Mouse (Mus musculus): ENCODE results near the gene Ovch2. TPM values are rescaled to one million over a fixed set of nuclear protein-coding genes. Genes with fewer than 3 reads are reported as not detected.

Gene Ovch2
- total RNA-seq, 1 experiment, result not detected

- H3K36me3 ChIP-seq (ENCODE audit: control insufficient read depth, insufficient read depth, low read length, poor library complexity, severe bottlenecking), result no peaks in the 10 kb centered on the region; the same call in 1 of the 2 replicates
- no peak overlapping the region for H3K9ac ChIP-seq (ENCODE audit: insufficient read depth, low read depth, low read length, poor library complexity, severe bottlenecking)
- no peak overlapping the region for H3K27ac ChIP-seq (ENCODE audit: insufficient read depth, low read depth, low read length, poor library complexity, severe bottlenecking)
- H3K9me3 ChIP-seq (ENCODE audit: control insufficient read depth, insufficient read depth, low read depth, low read length), result no peaks in the 10 kb centered on the region
- TF ChIP-seq ZNF384 (IDR thresholded peaks at IDR 0.05; ENCODE audit: low read depth, low read length) (no peak), HCFC1 (IDR thresholded peaks at IDR 0.05; ENCODE audit: borderline replicate concordance, insufficient read depth, low read length) (no peak), MAFK (IDR thresholded peaks at IDR 0.05; ENCODE audit: insufficient read depth, low read depth, low read length) (no peak), ZC3H11A (IDR thresholded peaks at IDR 0.05; ENCODE audit: borderline replicate concordance, low read depth, low read length) (no peak), CHD2 (IDR thresholded peaks at IDR 0.05; ENCODE audit: low read depth, low read length) (no peak)
- 0 out of 4 replicates have a peak, but pooled peaks cover 0 to 2% of the 10 kb centered on the region in 2 experiments for H3K4me1 ChIP-seq (ENCODE audit: control insufficient read depth in 2 of 2, insufficient read depth in 2 of 2, low read length in 2 of 2, poor library complexity in 1 of 2)
- no peak overlapping the region for H3K4me3 ChIP-seq (ENCODE audit: insufficient read depth in 1 of 2, low read depth in 1 of 2, low read length in 2 of 2, poor library complexity in 1 of 2, severe bottlenecking in 1 of 2)
- in situ Hi-C loops (cut with MboI; ENCODE audit: low sequenced_read_pairs in 2 of 2, unreplicated experiment in 2 of 2), result loop anchor here in 1 of 2 experiments (25.0 kb wide), 1 partner anchor 533 kb away; the partner anchor contains the start of gene Rbmxl2
- DNase-seq (ENCODE audit: low read depth, low spot score), result no peak
Observed at GRCm38 (mm10) chr7:107745111-107745510, 55.9 kb downstream of the Ovch2 start.

GRCm38 (mm10) chr7:107744454-107744853, 56.6 kb downstream of the Ovch2 start:
- in situ Hi-C loops (cut with MboI; ENCODE audit: low sequenced_read_pairs in 2 of 2, unreplicated experiment in 2 of 2), result loop anchor here in 1 of 2 experiments (25.0 kb wide), 1 partner anchor 532 kb away; the partner anchor contains the start of gene Rbmxl2

GRCm38 (mm10) chr7:107742963-107743465, 58.0 kb downstream of the Ovch2 start:
- TF ChIP-seq ZNF384 (IDR thresholded peaks at IDR 0.05; ENCODE audit: low read depth, low read length) (no peak), MAFK (IDR thresholded peaks at IDR 0.05; ENCODE audit: insufficient read depth, low read depth, low read length) (no peak), CHD2 (IDR thresholded peaks at IDR 0.05; ENCODE audit: low read depth, low read length) (no peak), ZC3H11A (IDR thresholded peaks at IDR 0.05; ENCODE audit: borderline replicate concordance, low read depth, low read length) (no peak), HCFC1 (IDR thresholded peaks at IDR 0.05; ENCODE audit: borderline replicate concordance, insufficient read depth, low read length) (no peak)
- H3K36me3 ChIP-seq (ENCODE audit: control insufficient read depth, insufficient read depth, low read length, poor library complexity, severe bottlenecking), result no peaks in the 10 kb centered on the region; the same call in 1 of the 2 replicates

More at GRCm38 (mm10) chr7:107744454-107744853, 56.6 kb downstream of the Ovch2 start:
- no peak for DNase-seq (ENCODE audit: low read depth, low spot score)
- Histone ChIP-seq H3K4me1 (ENCODE audit: control insufficient read depth in 2 of 2, insufficient read depth in 2 of 2, low read length in 2 of 2, poor library complexity in 1 of 2) (0 out of 4 replicates have a peak, but pooled peaks cover 0 to 2% of the 10 kb centered on the region in 2 experiments), H3K9ac (ENCODE audit: insufficient read depth, low read depth, low read length, poor library complexity, severe bottlenecking) (no peak overlapping the region), H3K36me3 (ENCODE audit: control insufficient read depth, insufficient read depth, low read length, poor library complexity, severe bottlenecking) (no peaks in the 10 kb centered on the region; the same call in 1 of the 2 replicates), H3K9me3 (ENCODE audit: control insufficient read depth, insufficient read depth, low read depth, low read length) (no peaks in the 10 kb centered on the region), H3K4me3 (ENCODE audit: insufficient read depth in 1 of 2, low read depth in 1 of 2, low read length in 2 of 2, poor library complexity in 1 of 2, severe bottlenecking in 1 of 2) (no peak overlapping the region), H3K27ac (ENCODE audit: insufficient read depth, low read depth, low read length, poor library complexity, severe bottlenecking) (no peak overlapping the region)
- no peak for TF ChIP-seq CHD2 (IDR thresholded peaks at IDR 0.05; ENCODE audit: low read depth, low read length)
- TF ChIP-seq ZC3H11A (IDR thresholded peaks at IDR 0.05; ENCODE audit: borderline replicate concordance, low read depth, low read length), result no peak
- no peak for TF ChIP-seq ZNF384 (IDR thresholded peaks at IDR 0.05; ENCODE audit: low read depth, low read length)
- no peak for TF ChIP-seq MAFK (IDR thresholded peaks at IDR 0.05; ENCODE audit: insufficient read depth, low read depth, low read length)
- TF ChIP-seq HCFC1 (IDR thresholded peaks at IDR 0.05; ENCODE audit: borderline replicate concordance, insufficient read depth, low read length), result no peak

GRCm38 (mm10) chr7:107738726-107739125, 62.3 kb downstream of the Ovch2 start:
- Histone ChIP-seq H3K36me3 (ENCODE audit: control insufficient read depth, insufficient read depth, low read length, poor library complexity, severe bottlenecking) (no peaks in the 10 kb centered on the region; the same call in 1 of the 2 replicates), H3K4me1 (ENCODE audit: control insufficient read depth in 2 of 2, insufficient read depth in 2 of 2, low read length in 2 of 2, poor library complexity in 1 of 2) (0 out of 4 replicates have a peak, but pooled peaks cover 0 to 2% of the 10 kb centered on the region in 2 experiments), H3K27ac (ENCODE audit: insufficient read depth, low read depth, low read length, poor library complexity, severe bottlenecking) (no peak overlapping the region), H3K4me3 (ENCODE audit: insufficient read depth in 1 of 2, low read depth in 1 of 2, low read length in 2 of 2, poor library complexity in 1 of 2, severe bottlenecking in 1 of 2) (no peak overlapping the region), H3K9ac (ENCODE audit: insufficient read depth, low read depth, low read length, poor library complexity, severe bottlenecking) (no peak overlapping the region), H3K9me3 (ENCODE audit: control insufficient read depth, insufficient read depth, low read depth, low read length) (no peaks in the 10 kb centered on the region)
- DNase-seq (ENCODE audit: low read depth, low spot score), result no peak
- TF ChIP-seq CHD2 (IDR thresholded peaks at IDR 0.05; ENCODE audit: low read depth, low read length) (no peak), ZC3H11A (IDR thresholded peaks at IDR 0.05; ENCODE audit: borderline replicate concordance, low read depth, low read length) (no peak), HCFC1 (IDR thresholded peaks at IDR 0.05; ENCODE audit: borderline replicate concordance, insufficient read depth, low read length) (no peak), ZNF384 (IDR thresholded peaks at IDR 0.05; ENCODE audit: low read depth, low read length) (no peak), MAFK (IDR thresholded peaks at IDR 0.05; ENCODE audit: insufficient read depth, low read depth, low read length) (no peak)
- in situ Hi-C loops (cut with MboI; ENCODE audit: low sequenced_read_pairs in 2 of 2, unreplicated experiment in 2 of 2), result loop anchor here in 1 of 2 experiments (25.0 kb wide), 1 partner anchor 526 kb away; the partner anchor contains the start of gene Rbmxl2

More at GRCm38 (mm10) chr7:107742963-107743465, 58.0 kb downstream of the Ovch2 start:
- no peak for DNase-seq (ENCODE audit: low read depth, low spot score)
- no peaks in the 10 kb centered on the region for H3K9me3 ChIP-seq (ENCODE audit: control insufficient read depth, insufficient read depth, low read depth, low read length)
- H3K4me3 ChIP-seq (ENCODE audit: insufficient read depth in 1 of 2, low read depth in 1 of 2, low read length in 2 of 2, poor library complexity in 1 of 2, severe bottlenecking in 1 of 2), result no peak overlapping the region
- no peak overlapping the region for H3K27ac ChIP-seq (ENCODE audit: insufficient read depth, low read depth, low read length, poor library complexity, severe bottlenecking)
- no peak overlapping the region for H3K9ac ChIP-seq (ENCODE audit: insufficient read depth, low read depth, low read length, poor library complexity, severe bottlenecking)
- 0 out of 4 replicates have a peak, but pooled peaks cover 0 to 2% of the 10 kb centered on the region in 2 experiments for H3K4me1 ChIP-seq (ENCODE audit: control insufficient read depth in 2 of 2, insufficient read depth in 2 of 2, low read length in 2 of 2, poor library complexity in 1 of 2)
- in situ Hi-C loops (cut with MboI; ENCODE audit: low sequenced_read_pairs in 2 of 2, unreplicated experiment in 2 of 2), result loop anchor here in 1 of 2 experiments (25.0 kb wide), 1 partner anchor 531 kb away; the partner anchor contains the start of gene Rbmxl2

Data from ES-E14 (cell line).